Mouse (Mus musculus): ENCODE measurements around the gene Gas2l3.

GRCm38 (mm10) chr10:89458770-89459169, 15.0 kb upstream of the Gas2l3 start:
- TF ChIP-seq CHD2 (IDR thresholded peaks at IDR 0.05; ENCODE audit: low read depth, low read length) (no peak), ZNF384 (IDR thresholded peaks at IDR 0.05; ENCODE audit: low read depth, low read length) (no peak)

Measured in ES-E14 (cell line).